Comparison of ENCODE assay signal across 8 mouse cellular contexts in genomic region chr10:81412586-81413309, GRCm38 (mm10). TPM values are rescaled to one million over a fixed set of nuclear protein-coding genes. Genes with fewer than 3 reads are reported as not detected.
DNase-seq lines count a peak whose midpoint lies in the region; ATAC-seq lines count a peak whose summit lies in the region.

No protein-coding gene starts in this region.

- H3K4me3 ChIP-seq in forebrain, embryonic 10.5 days, result 0 out of 2 replicates have a peak overlapping the region, but pooled peaks have one; percentile 37
- H3K4me3 ChIP-seq in forebrain, embryonic 11.5 days (ENCODE audit: low read depth, low read length), result no peak overlapping the region
- no peak overlapping the region for H3K4me3 ChIP-seq in midbrain, embryonic 10.5 days
- H3K4me3 ChIP-seq in midbrain, embryonic 11.5 days (ENCODE audit: low read depth, low read length), result no peak overlapping the region
- H3K4me3 ChIP-seq in limb, embryonic 10.5 days, result no peak overlapping the region
- H3K4me3 ChIP-seq in stomach, embryonic 14.5 days (ENCODE audit: low read depth, low read length), result no peak overlapping the region

- WGBS in forebrain, embryonic 10.5 days, result 76% methylated on average over 16 of the region's 16 CpGs
- WGBS in forebrain, embryonic 11.5 days, result 80% methylated on average over 16 of the region's 16 CpGs
- 81% methylated on average over 16 of the region's 16 CpGs for WGBS in midbrain, embryonic 10.5 days
- WGBS in midbrain, embryonic 11.5 days, result 77% methylated on average over 16 of the region's 16 CpGs
- 74% methylated on average over 16 of the region's 16 CpGs for WGBS in limb, embryonic 10.5 days
- WGBS in stomach, embryonic 14.5 days, result 69% methylated on average over 16 of the region's 16 CpGs

- no peaks in the 10 kb centered on the region for H3K9me3 ChIP-seq in forebrain, embryonic 10.5 days
- no peaks in the 10 kb centered on the region for H3K9me3 ChIP-seq in forebrain, embryonic 11.5 days (ENCODE audit: control insufficient read depth, low read length)
- H3K9me3 ChIP-seq in midbrain, embryonic 10.5 days (replicated peaks), result no peaks in the 10 kb centered on the region
- no peaks in the 10 kb centered on the region for H3K9me3 ChIP-seq in midbrain, embryonic 11.5 days (ENCODE audit: control insufficient read depth, low read length)
- H3K9me3 ChIP-seq in limb, embryonic 10.5 days (replicated peaks), result no peaks in the 10 kb centered on the region
- no peaks in the 10 kb centered on the region for H3K9me3 ChIP-seq in stomach, embryonic 14.5 days (ENCODE audit: control insufficient read depth, low read depth, low read length)

- ATAC-seq in forebrain, embryonic 11.5 days (replicated peaks; ENCODE audit: low FRiP score), result no peak
- no peak for ATAC-seq in midbrain, embryonic 11.5 days (ENCODE audit: low FRiP score)
- no peak for ATAC-seq in stomach, embryonic 14.5 days (ENCODE audit: insufficient number of reproducible peaks, insufficient read depth, low FRiP score, low read depth)

- H3K36me3 ChIP-seq in forebrain, embryonic 10.5 days (replicated peaks), result no peaks in the 10 kb centered on the region
- H3K36me3 ChIP-seq in forebrain, embryonic 11.5 days (ENCODE audit: control insufficient read depth, insufficient read depth, low read length), result no peaks in the 10 kb centered on the region
- no peaks in the 10 kb centered on the region for H3K36me3 ChIP-seq in midbrain, embryonic 10.5 days
- H3K36me3 ChIP-seq in midbrain, embryonic 11.5 days (ENCODE audit: control insufficient read depth, insufficient read depth, low read length), result no peaks in the 10 kb centered on the region
- H3K36me3 ChIP-seq in limb, embryonic 10.5 days, result peaks cover 3% of the 10 kb centered on the region
- no peaks in the 10 kb centered on the region; the same call in 1 of the 2 replicates for H3K36me3 ChIP-seq in stomach, embryonic 14.5 days (ENCODE audit: control insufficient read depth, insufficient read depth, low read length)

- no peak overlapping the region for H3K4me2 ChIP-seq in forebrain, embryonic 11.5 days (ENCODE audit: low read depth, low read length, severe bottlenecking)
- H3K4me2 ChIP-seq in midbrain, embryonic 11.5 days, result no peak overlapping the region
- H3K4me2 ChIP-seq in stomach, embryonic 14.5 days (replicated peaks; ENCODE audit: low read depth, low read length), result no peak overlapping the region

- peaks cover 100% of the 10 kb centered on the region for H3K4me1 ChIP-seq in forebrain, embryonic 10.5 days
- H3K4me1 ChIP-seq in forebrain, embryonic 11.5 days (replicated peaks; ENCODE audit: control insufficient read depth, insufficient read depth, low read length), result peaks cover 42% of the 10 kb centered on the region
- peaks cover 100% of the 10 kb centered on the region for H3K4me1 ChIP-seq in midbrain, embryonic 10.5 days
- H3K4me1 ChIP-seq in midbrain, embryonic 11.5 days (ENCODE audit: control insufficient read depth, insufficient read depth, low read length), result peaks cover 33% of the 10 kb centered on the region
- peaks cover 100% of the 10 kb centered on the region for H3K4me1 ChIP-seq in limb, embryonic 10.5 days
- peaks cover 77% of the 10 kb centered on the region for H3K4me1 ChIP-seq in stomach, embryonic 14.5 days (ENCODE audit: control insufficient read depth, insufficient read depth, low read length)

- peaks cover 26% of the 10 kb centered on the region for H3K27me3 ChIP-seq in forebrain, embryonic 10.5 days (ENCODE audit: poor library complexity, severe bottlenecking)
- H3K27me3 ChIP-seq in forebrain, embryonic 11.5 days (ENCODE audit: control insufficient read depth, insufficient read depth, low read length), result peaks cover 9% of the 10 kb centered on the region
- H3K27me3 ChIP-seq in midbrain, embryonic 10.5 days (ENCODE audit: low read depth, poor library complexity, severe bottlenecking), result peaks cover 28% of the 10 kb centered on the region
- H3K27me3 ChIP-seq in midbrain, embryonic 11.5 days (ENCODE audit: control insufficient read depth, insufficient read depth, low read length), result peaks cover 6% of the 10 kb centered on the region
- peaks cover 8% of the 10 kb centered on the region for H3K27me3 ChIP-seq in limb, embryonic 10.5 days (ENCODE audit: low read depth, poor library complexity, severe bottlenecking)
- no peaks in the 10 kb centered on the region for H3K27me3 ChIP-seq in stomach, embryonic 14.5 days (ENCODE audit: control insufficient read depth, insufficient read depth, low read length)

- H3K9ac ChIP-seq in forebrain, embryonic 11.5 days (ENCODE audit: low read length), result no peak overlapping the region
- H3K9ac ChIP-seq in midbrain, embryonic 11.5 days (ENCODE audit: low read length), result no peak overlapping the region
- no peak overlapping the region for H3K9ac ChIP-seq in stomach, embryonic 14.5 days (replicated peaks; ENCODE audit: low read depth, low read length)

- peak overlapping the region; percentile 89 for H3K27ac ChIP-seq in forebrain, embryonic 10.5 days
- no peak overlapping the region for H3K27ac ChIP-seq in forebrain, embryonic 11.5 days (ENCODE audit: low read depth, low read length)
- H3K27ac ChIP-seq in midbrain, embryonic 10.5 days (replicated peaks), result peak overlapping the region; percentile 86
- H3K27ac ChIP-seq in midbrain, embryonic 11.5 days (ENCODE audit: low read depth, low read length), result no peak overlapping the region; the same call in 1 of the 2 replicates
- H3K27ac ChIP-seq in limb, embryonic 10.5 days, result peak overlapping the region; percentile 89
- peak overlapping the region; percentile 82 for H3K27ac ChIP-seq in stomach, embryonic 14.5 days (ENCODE audit: low read length)

- no peak for DNase-seq in forebrain, embryonic 10.5 days (ENCODE audit: extremely low spot score, low spot score)
- no peak for DNase-seq in forebrain, embryonic 11.5 days (ENCODE audit: low spot score)
- no peak for DNase-seq in midbrain, embryonic 10.5 days (ENCODE audit: low spot score)
- no peak for DNase-seq in midbrain, embryonic 11.5 days (ENCODE audit: low spot score, missing footprints)
- no peak for DNase-seq in limb, embryonic 10.5 days (ENCODE audit: low spot score)
- no peak for DNase-seq in B cell, adult 2 months
- no peak for DNase-seq in spleen, postnatal 14 days (ENCODE audit: low spot score in 2 of 2)

RNA-seq across cellular contexts. Expression of gene Smim24, which starts 19.9 kb away (rescaled TPM):
- polyA plus RNA-seq in forebrain, embryonic 10.5 days (2016; fragmentation: Nextera tagmentation; extraction: Ambion mirVana), result 1.6 and 1.9 TPM in 2 replicates
- polyA plus RNA-seq in forebrain, embryonic 11.5 days (2014; fragmentation: Nextera tagmentation; extraction: Ambion mirVana), result 2.8 and 3.3 TPM in 2 replicates
- 1.7 and 2.3 TPM in 2 replicates for polyA plus RNA-seq in midbrain, embryonic 10.5 days (2016; fragmentation: Nextera tagmentation; extraction: Ambion mirVana)
- polyA plus RNA-seq in midbrain, embryonic 11.5 days (2014; fragmentation: Nextera tagmentation; extraction: Ambion mirVana), result 2.3 and 2.7 TPM in 2 replicates
- polyA plus RNA-seq in limb, embryonic 10.5 days (2016; fragmentation: Nextera tagmentation; extraction: Ambion mirVana), result 1.9 and 2.9 TPM in 2 replicates
- 17.7 and 21.5 TPM in 2 replicates for polyA plus RNA-seq in stomach, embryonic 14.5 days (2014; fragmentation: Nextera tagmentation; extraction: Ambion mirVana)

RNA-seq across cellular contexts. Expression of gene Gm48552, which starts 23.9 kb away (rescaled TPM):
- 0.78 and 1.4 TPM in 2 replicates for polyA plus RNA-seq in forebrain, embryonic 10.5 days (2016; fragmentation: Nextera tagmentation; extraction: Ambion mirVana)
- polyA plus RNA-seq in forebrain, embryonic 11.5 days (2014; fragmentation: Nextera tagmentation; extraction: Ambion mirVana), result 1.1 and 3.0 TPM in 2 replicates
- polyA plus RNA-seq in midbrain, embryonic 10.5 days (2016; fragmentation: Nextera tagmentation; extraction: Ambion mirVana), result 1.7 and 2.9 TPM in 2 replicates
- 0.20 and 0.47 TPM in 2 replicates for polyA plus RNA-seq in midbrain, embryonic 11.5 days (2014; fragmentation: Nextera tagmentation; extraction: Ambion mirVana)
- polyA plus RNA-seq in limb, embryonic 10.5 days (2016; fragmentation: Nextera tagmentation; extraction: Ambion mirVana), result 1.4 and 1.5 TPM in 2 replicates
- polyA plus RNA-seq in stomach, embryonic 14.5 days (2014; fragmentation: Nextera tagmentation; extraction: Ambion mirVana), result 1.0 and 1.1 TPM in 2 replicates

RNA-seq across cellular contexts. Expression of gene Gm48551, which starts 28.5 kb away (rescaled TPM):
- polyA plus RNA-seq in forebrain, embryonic 10.5 days (2016; fragmentation: Nextera tagmentation; extraction: Ambion mirVana), result 2.6 and 3.1 TPM in 2 replicates
- 3.0 and 3.5 TPM in 2 replicates for polyA plus RNA-seq in forebrain, embryonic 11.5 days (2014; fragmentation: Nextera tagmentation; extraction: Ambion mirVana)
- polyA plus RNA-seq in midbrain, embryonic 10.5 days (2016; fragmentation: Nextera tagmentation; extraction: Ambion mirVana), result 2.9 and 3.4 TPM in 2 replicates
- polyA plus RNA-seq in midbrain, embryonic 11.5 days (2014; fragmentation: Nextera tagmentation; extraction: Ambion mirVana), result 2.7 and 2.9 TPM in 2 replicates
- polyA plus RNA-seq in limb, embryonic 10.5 days (2016; fragmentation: Nextera tagmentation; extraction: Ambion mirVana), result 3.8 and 4.2 TPM in 2 replicates
- 3.1 and 4.1 TPM in 2 replicates for polyA plus RNA-seq in stomach, embryonic 14.5 days (2014; fragmentation: Nextera tagmentation; extraction: Ambion mirVana)

RNA-seq across cellular contexts. Expression of gene Dohh, which starts 28.5 kb away (rescaled TPM):
- 96.8 and 97.9 TPM in 2 replicates for polyA plus RNA-seq in forebrain, embryonic 10.5 days (2016; fragmentation: Nextera tagmentation; extraction: Ambion mirVana)
- 61.0 and 66.3 TPM in 2 replicates for polyA plus RNA-seq in forebrain, embryonic 11.5 days (2014; fragmentation: Nextera tagmentation; extraction: Ambion mirVana)
- polyA plus RNA-seq in midbrain, embryonic 10.5 days (2016; fragmentation: Nextera tagmentation; extraction: Ambion mirVana), result 93.4 and 98.7 TPM in 2 replicates
- 43.3 and 53.7 TPM in 2 replicates for polyA plus RNA-seq in midbrain, embryonic 11.5 days (2014; fragmentation: Nextera tagmentation; extraction: Ambion mirVana)
- 101 and 115 TPM in 2 replicates for polyA plus RNA-seq in limb, embryonic 10.5 days (2016; fragmentation: Nextera tagmentation; extraction: Ambion mirVana)
- 44.8 and 48.5 TPM in 2 replicates for polyA plus RNA-seq in stomach, embryonic 14.5 days (2014; fragmentation: Nextera tagmentation; extraction: Ambion mirVana)

RNA-seq across cellular contexts. Expression of gene Fzr1, which starts 34.4 kb away (rescaled TPM):
- polyA plus RNA-seq in forebrain, embryonic 10.5 days (2016; fragmentation: Nextera tagmentation; extraction: Ambion mirVana), result 135 and 139 TPM in 2 replicates
- polyA plus RNA-seq in forebrain, embryonic 11.5 days (2014; fragmentation: Nextera tagmentation; extraction: Ambion mirVana), result 132 and 144 TPM in 2 replicates
- polyA plus RNA-seq in midbrain, embryonic 10.5 days (2016; fragmentation: Nextera tagmentation; extraction: Ambion mirVana), result 138 and 146 TPM in 2 replicates
- polyA plus RNA-seq in midbrain, embryonic 11.5 days (2014; fragmentation: Nextera tagmentation; extraction: Ambion mirVana), result 94.3 and 104 TPM in 2 replicates
- 134 and 148 TPM in 2 replicates for polyA plus RNA-seq in limb, embryonic 10.5 days (2016; fragmentation: Nextera tagmentation; extraction: Ambion mirVana)
- polyA plus RNA-seq in stomach, embryonic 14.5 days (2014; fragmentation: Nextera tagmentation; extraction: Ambion mirVana), result 81.3 and 88.7 TPM in 2 replicates

Comparison
In these comparisons a context has a peak if more than half of its experiments do, and no peak if none do; other contexts are left out.
1. H3K27ac ChIP-seq: peak in forebrain, embryonic 10.5 days (single experiment), midbrain, embryonic 10.5 days (single experiment), limb, embryonic 10.5 days (single experiment) and stomach, embryonic 14.5 days (single experiment); none in forebrain, embryonic 11.5 days (single experiment) and midbrain, embryonic 11.5 days (single experiment).